Mouse (Mus musculus) hindbrain, embryonic 10.5 days (tissue): ENCODE data around the gene Clic1. TPM values are rescaled to one million over a fixed set of nuclear protein-coding genes. Genes with fewer than 3 reads are reported as not detected.

Experiments
- DNase-seq: peaks from one replicate; pipeline ENCODE4 v3.0.0-alpha.2; 2017; ENCODE audit warnings: low spot score
- H3K27ac ChIP-seq: fragments of 300-500 bp; sonication (generic); 2 replicates; pipeline ENCODE4 v1.5.1; 2016; ENCODE audit warnings: mild to moderate bottlenecking, moderate library complexity
- H3K27me3 ChIP-seq: fragments of 300-500 bp; sonication (generic); 2 replicates; pipeline ENCODE4 v1.6.1; 2016; ENCODE audit warnings: mild to moderate bottlenecking; ENCODE audit not compliant: poor library complexity, insufficient read depth, severe bottlenecking
- H3K36me3 ChIP-seq: fragments of 300-500 bp; sonication (generic); 2 replicates; pipeline ENCODE4 v1.6.1; 2016; ENCODE audit warnings: mild to moderate bottlenecking, moderate library complexity
- H3K4me1 ChIP-seq: fragments of 300-500 bp; sonication (generic); replicated peaks from 2 replicates; pipeline ENCODE4 v1.6.1; 2016; ENCODE audit warnings: mild to moderate bottlenecking
- H3K4me3 ChIP-seq: fragments of 300-500 bp; sonication (generic); 2 replicates; pipeline ENCODE4 v1.5.1; 2016; ENCODE audit warnings: mild to moderate bottlenecking, moderate library complexity
- H3K9me3 ChIP-seq: fragments of 300-500 bp; sonication (generic); 2 replicates; pipeline ENCODE4 v1.6.1; 2016; ENCODE audit warnings: mild to moderate bottlenecking, moderate library complexity
- WGBS: fragments of 180-500 bp; shearing (Covaris S2); methylation state at CpG from one replicate; pipeline ENCODE4 v1.1.7; 2016; 5-methylcytosine and 5-hydroxymethylcytosine counted together
- polyA plus RNA-seq: library from polyadenylated mRNA; unstranded; fragments of >200 nt; fragmentation: Nextera tagmentation; extraction: Ambion mirVana; gene quantifications from 2 replicates; pipeline ENCODE4 v1.2.1, GENCODE M21; 2016

Gene Clic1
- polyA plus RNA-seq, 1 experiment from 2014 or later, result 239 TPM

GRCm38 (mm10) chr17:35100196-35100765, 50.5 kb downstream of the Clic1 start:
- Histone ChIP-seq H3K36me3 (peaks cover 95% of the 10 kb centered on the region), H3K4me3 (no peak overlapping the region), H3K27ac (no peak overlapping the region), H3K4me1 (peaks cover 13% of the 10 kb centered on the region), H3K27me3 (no peaks in the 10 kb centered on the region), H3K9me3 (no peaks in the 10 kb centered on the region)
- DNase-seq, result no peak
- WGBS, result 74% methylated on average over 10 of the region's 10 CpGs

- Histone ChIP-seq H3K9me3 (no peaks in the 10 kb centered on the region), H3K36me3 (peaks cover 87% of the 10 kb centered on the region), H3K4me1 (peaks cover 22% of the 10 kb centered on the region), H3K27ac (no peak overlapping the region), H3K4me3 (no peak overlapping the region), H3K27me3 (no peaks in the 10 kb centered on the region)
- 92% methylated on average over 11 of the region's 11 CpGs for WGBS
- no peak for DNase-seq
Measured at GRCm38 (mm10) chr17:35101161-35101560, 51.4 kb downstream of the Clic1 start.

- Histone ChIP-seq H3K4me3 (peak overlapping the region; percentile 11; the same call in 1 of the 2 replicates), H3K9me3 (no peaks in the 10 kb centered on the region), H3K27me3 (no peaks in the 10 kb centered on the region), H3K27ac (peak overlapping the region; percentile 40; the same call in 1 of the 2 replicates), H3K36me3 (peaks cover 76% of the 10 kb centered on the region), H3K4me1 (peaks cover 25% of the 10 kb centered on the region)
- WGBS, result 75% methylated on average over 8 of the region's 8 CpGs
- DNase-seq, result no peak
Measured at GRCm38 (mm10) chr17:35102299-35102698, 52.5 kb downstream of the Clic1 start.

- no peak for DNase-seq
- WGBS, result 69% methylated on average over 6 of the region's 6 CpGs
- H3K4me3 ChIP-seq, result no peak overlapping the region
Measured at GRCm38 (mm10) chr17:35103221-35103690, 53.5 kb downstream of the Clic1 start.

GRCm38 (mm10) chr17:35104079-35104478, 54.3 kb downstream of the Clic1 start:
- Histone ChIP-seq H3K9me3 (no peaks in the 10 kb centered on the region), H3K4me3 (no peak overlapping the region), H3K27ac (no peak overlapping the region), H3K4me1 (peaks cover 25% of the 10 kb centered on the region), H3K27me3 (no peaks in the 10 kb centered on the region), H3K36me3 (peaks cover 58% of the 10 kb centered on the region)
- 92% methylated on average over 7 of the region's 7 CpGs for WGBS
- no peak for DNase-seq

More at GRCm38 (mm10) chr17:35103221-35103690, 53.5 kb downstream of the Clic1 start:
- Histone ChIP-seq H3K27ac (no peak overlapping the region), H3K27me3 (no peaks in the 10 kb centered on the region), H3K4me1 (peaks cover 25% of the 10 kb centered on the region), H3K9me3 (no peaks in the 10 kb centered on the region), H3K36me3 (peaks cover 67% of the 10 kb centered on the region)

- WGBS, result 79% methylated on average over 6 of the region's 6 CpGs
- Histone ChIP-seq H3K36me3 (peaks cover 52% of the 10 kb centered on the region), H3K4me1 (peaks cover 25% of the 10 kb centered on the region), H3K27ac (0 out of 2 replicates have a peak overlapping the region, but pooled peaks have one; percentile 9), H3K27me3 (no peaks in the 10 kb centered on the region), H3K9me3 (no peaks in the 10 kb centered on the region), H3K4me3 (no peak overlapping the region)
- no peak for DNase-seq
Measured at GRCm38 (mm10) chr17:35104754-35105153, 55.0 kb downstream of the Clic1 start.

GRCm38 (mm10) chr17:35105740-35106389, 56.1 kb downstream of the Clic1 start:
- H3K27ac ChIP-seq, result peak overlapping the region; percentile 82
- no peaks in the 10 kb centered on the region for H3K9me3 ChIP-seq
- DNase-seq, result peak; percentile 44
- WGBS, result 25% methylated on average over 13 of the region's 13 CpGs
- peaks cover 26% of the 10 kb centered on the region for H3K4me1 ChIP-seq
- peak overlapping the region; percentile 33 for H3K4me3 ChIP-seq
- peaks cover 40% of the 10 kb centered on the region for H3K36me3 ChIP-seq
- H3K27me3 ChIP-seq, result no peaks in the 10 kb centered on the region

GRCm38 (mm10) chr17:35106522-35106921, 56.8 kb downstream of the Clic1 start:
- peaks cover 31% of the 10 kb centered on the region for H3K4me1 ChIP-seq
- no peak for DNase-seq
- no peaks in the 10 kb centered on the region for H3K9me3 ChIP-seq
- no peaks in the 10 kb centered on the region for H3K27me3 ChIP-seq
- peak overlapping the region; percentile 82 for H3K27ac ChIP-seq
- 70% methylated on average over 3 of the region's 3 CpGs for WGBS
- peaks cover 34% of the 10 kb centered on the region for H3K36me3 ChIP-seq
- H3K4me3 ChIP-seq, result no peak overlapping the region

- H3K4me3 ChIP-seq, result no peak within 1 kb of the TSS
- 90% methylated on average over 6 of the region's 6 CpGs for WGBS
Measured at GRCm38 (mm10) chr17:35108097-35108496, 58.3 kb downstream of the Clic1 start, which contains the start of gene Ly6g5c. TSS of gene Ly6g5c (plus strand) at chr17:35108279.

More at GRCm38 (mm10) chr17:35108097-35108496, 58.3 kb downstream of the Clic1 start, which contains the start of gene Ly6g5c:
- DNase-seq, result no peak
- Histone ChIP-seq H3K4me1 (peaks cover 30% of the 10 kb centered on the region), H3K9me3 (no peaks in the 10 kb centered on the region), H3K27ac (no peak within 1 kb of the TSS), H3K36me3 (peaks cover 18% of the 10 kb centered on the region), H3K27me3 (no peaks in the 10 kb centered on the region)

Other genes with a start within 250 kb of the Clic1 start
- gene Cyp21a1, start 245.4 kb upstream of the Clic1 start, polyA plus RNA-seq, result not detected in 2 replicates
- gene Stk19, start 213.0 kb upstream of the Clic1 start, polyA plus RNA-seq, result 29.0 and 34.4 TPM in 2 replicates
- gene Dxo, start 212.9 kb upstream of the Clic1 start, polyA plus RNA-seq, result 83.2 and 83.7 TPM in 2 replicates
- gene Skiv2l, start 199.8 kb upstream of the Clic1 start, polyA plus RNA-seq, result 58.2 and 65.1 TPM in 2 replicates
- gene Nelfe, start 199.6 kb upstream of the Clic1 start, polyA plus RNA-seq, result 137 and 139 TPM in 2 replicates
- 1.9 TPM in 2 replicates for gene Cfb, start 187.4 kb upstream of the Clic1 start, polyA plus RNA-seq
- gene Zbtb12, start 170.5 kb upstream of the Clic1 start, polyA plus RNA-seq, result 5.2 and 5.6 TPM in 2 replicates
- gene Gm20547, start 167.9 kb upstream of the Clic1 start, polyA plus RNA-seq, result 0.14 TPM in 1 of 2 replicates, not detected in the other
- gene C2, start 151.7 kb upstream of the Clic1 start, polyA plus RNA-seq, result 0.58 and 1.0 TPM in 2 replicates
- gene Ehmt2, start 151.5 kb upstream of the Clic1 start, polyA plus RNA-seq, result 98.2 and 100 TPM in 2 replicates
- gene Slc44a4, start 135.5 kb upstream of the Clic1 start, polyA plus RNA-seq, result 0.41 TPM in 1 of 2 replicates, not detected in the other
- 16.2 and 20.7 TPM in 2 replicates for gene Neu1, start 118.7 kb upstream of the Clic1 start, polyA plus RNA-seq
- gene Hspa1b, start 90.7 kb upstream of the Clic1 start, polyA plus RNA-seq, result 0.09 and 0.20 TPM in 2 replicates
- gene Gm20481, start 80.1 kb upstream of the Clic1 start, polyA plus RNA-seq, result 0.42 TPM in 1 of 2 replicates, not detected in the other
- gene Hspa1a, start 77.8 kb upstream of the Clic1 start, polyA plus RNA-seq, result 0.90 and 1.7 TPM in 2 replicates
- 0.76 and 0.78 TPM in 2 replicates for gene Hspa1l, start 77.3 kb upstream of the Clic1 start, polyA plus RNA-seq
- gene Lsm2, start 68.1 kb upstream of the Clic1 start, polyA plus RNA-seq, result 278 and 314 TPM in 2 replicates
- 176 and 199 TPM in 2 replicates for gene Vars, start 49.0 kb upstream of the Clic1 start, polyA plus RNA-seq
- 0.10 and 0.24 TPM in 2 replicates for gene Vwa7, start 33.4 kb upstream of the Clic1 start, polyA plus RNA-seq
- 5.2 and 5.6 TPM in 2 replicates for gene Sapcd1, start 21.9 kb upstream of the Clic1 start, polyA plus RNA-seq
- 3.9 and 6.4 TPM in 2 replicates for gene Msh5, start 3.2 kb upstream of the Clic1 start, polyA plus RNA-seq
- 536 and 664 TPM in 2 replicates for gene Ddah2, start 9.1 kb downstream of the Clic1 start, polyA plus RNA-seq
- 0.20 and 0.27 TPM in 2 replicates for gene Ly6g6c, start 15.4 kb downstream of the Clic1 start, polyA plus RNA-seq
- gene Mpig6b, start 16.2 kb downstream of the Clic1 start, polyA plus RNA-seq, result 0.76 and 1.1 TPM in 2 replicates
- 0.76 and 0.97 TPM in 2 replicates for gene Ly6g6e, start 26.9 kb downstream of the Clic1 start, polyA plus RNA-seq
- 2.1 and 2.4 TPM in 2 replicates for gene Ly6g6d, start 28.1 kb downstream of the Clic1 start, polyA plus RNA-seq
- gene Ly6g6f, start 35.6 kb downstream of the Clic1 start, polyA plus RNA-seq, result 0.67 and 0.80 TPM in 2 replicates
- gene Abhd16a, start 39.3 kb downstream of the Clic1 start, polyA plus RNA-seq, result 58.2 and 67.1 TPM in 2 replicates
- not detected in 2 replicates for gene Ly6g5c, start 58.3 kb downstream of the Clic1 start, polyA plus RNA-seq
- gene Ly6g5b, start 65.5 kb downstream of the Clic1 start, polyA plus RNA-seq, result 0.90 and 1.7 TPM in 2 replicates
- gene Gpank1, start 71.5 kb downstream of the Clic1 start, polyA plus RNA-seq, result 33.1 and 33.5 TPM in 2 replicates
- gene Csnk2b, start 72.1 kb downstream of the Clic1 start, polyA plus RNA-seq, result 303 and 328 TPM in 2 replicates
- gene D17H6S53E, start 76.4 kb downstream of the Clic1 start, polyA plus RNA-seq, result 10.0 and 10.2 TPM in 2 replicates
- gene Apom, start 82.1 kb downstream of the Clic1 start, polyA plus RNA-seq, result 0.16 and 0.49 TPM in 2 replicates
- gene Bag6, start 85.2 kb downstream of the Clic1 start, polyA plus RNA-seq, result 70.3 and 77.6 TPM in 2 replicates
- gene Prrc2a, start 114.9 kb downstream of the Clic1 start, polyA plus RNA-seq, result 193 and 221 TPM in 2 replicates
- gene Aif1, start 126.1 kb downstream of the Clic1 start, polyA plus RNA-seq, result 4.2 and 6.5 TPM in 2 replicates
- gene Lst1, start 138.5 kb downstream of the Clic1 start, polyA plus RNA-seq, result 4.8 and 11.9 TPM in 2 replicates
- gene Ltb, start 144.5 kb downstream of the Clic1 start, polyA plus RNA-seq, result 0.17 and 0.19 TPM in 2 replicates
- gene Tnf, start 152.0 kb downstream of the Clic1 start, polyA plus RNA-seq, result not detected in 2 replicates
- not detected in 2 replicates for gene Lta, start 155.4 kb downstream of the Clic1 start, polyA plus RNA-seq
- 0.42 and 0.46 TPM in 2 replicates for gene Gm16181, start 170.9 kb downstream of the Clic1 start, polyA plus RNA-seq
- 7.6 and 12.9 TPM in 2 replicates for gene Atp6v1g2, start 183.7 kb downstream of the Clic1 start, polyA plus RNA-seq
- gene Nfkbil1, start 185.8 kb downstream of the Clic1 start, polyA plus RNA-seq, result 10.2 and 11.6 TPM in 2 replicates
- 661 and 692 TPM in 2 replicates for gene Ddx39b, start 191.8 kb downstream of the Clic1 start, polyA plus RNA-seq
- gene H2-D1, start 212.8 kb downstream of the Clic1 start, polyA plus RNA-seq, result 54.3 and 60.1 TPM in 2 replicates